In the genomic region with DNA sequence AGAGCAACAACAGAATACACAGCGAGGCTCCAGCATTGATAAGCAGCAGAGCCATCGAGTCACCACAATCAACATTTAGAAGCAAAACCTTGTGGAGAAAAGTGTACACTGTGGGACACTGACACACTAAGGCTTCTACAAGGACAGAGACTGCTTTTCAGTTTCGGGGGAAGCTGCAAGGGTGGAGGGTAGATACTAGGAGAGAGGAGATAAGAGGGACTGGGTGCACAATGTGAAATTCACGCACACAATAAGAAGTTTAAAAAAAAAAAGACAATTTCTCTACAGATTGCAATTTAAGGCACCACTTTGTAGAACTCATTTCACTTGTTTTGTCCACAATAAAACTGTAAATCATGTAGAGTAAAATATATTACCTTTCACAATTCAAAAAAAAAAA, we compare ENCODE assay signal across 39 mouse cellular contexts. TPM values are rescaled to one million over a fixed set of nuclear protein-coding genes. Genes with fewer than 3 reads are reported as not detected.
DNase-seq lines count a peak whose midpoint lies in the region; ATAC-seq and TF ChIP-seq lines count a peak whose summit lies in the region.
"Had no signal": no experiment of that assay in that cellular context is flagged by ENCODE, and none has a peak within 500 bp of the region (broad histone marks: within the 10 kb centered on the region; RNA-seq: fewer than 3 reads in every experiment).

No protein-coding gene starts in this region.

- no peak for TF ChIP-seq CTCF in thymus, adult 2 months (IDR thresholded peaks at IDR 0.05; ENCODE audit: borderline replicate concordance, control insufficient read depth, extremely low read depth, insufficient read depth, low read length, poor library complexity)

- H3K9ac ChIP-seq in liver, embryonic 12.5 days: peak overlapping the region; percentile 38; the same call in 1 of the 2 replicates
- H3K9ac ChIP-seq: hindbrain, embryonic 12.5 days; intestine, embryonic 15.5 days; lung, embryonic 14.5 days; neural tube, embryonic 12.5 days had no signal

- no peak for ATAC-seq in erythroblast, adult 5-6 weeks (replicated peaks; ENCODE audit: low FRiP score, poor library complexity, severe bottlenecking)
- peak; percentile 77 for ATAC-seq in liver, embryonic 12.5 days
- peak; percentile 83 for ATAC-seq in megakaryocyte progenitor cell, adult 5-6 weeks (replicated peaks; ENCODE audit: poor library complexity)
- ATAC-seq: hindbrain, postnatal 0 days; intestine, embryonic 15.5 days; midbrain, embryonic 16.5 days had no signal

- H3K9me3 ChIP-seq in erythroblast, embryonic 14.5 days (ENCODE audit: control insufficient read depth, low read length): no peaks in the 10 kb centered on the region
- H3K9me3 ChIP-seq in liver, embryonic 12.5 days (replicated peaks): no peaks in the 10 kb centered on the region
- H3K9me3 ChIP-seq: G1E; hindbrain, embryonic 12.5 days; intestine, embryonic 15.5 days; neural tube, embryonic 12.5 days had no signal

- DNase-seq in MEL-GATA-1-ER (ENCODE audit: extremely low read depth, low read depth): peak; percentile 44
- no peak for DNase-seq in cerebellum, postnatal 14 days
- DNase-seq in thymus, adult 2 months: no peak
- DNase-seq in adrenal gland, postnatal 10 days: no peak
- DNase-seq: adrenal gland, postnatal 25 days; cerebellum, adult 2 months; cerebellum, postnatal 25 days; gastrocnemius, postnatal 10 days; heart, postnatal 36 days; kidney, adult 8-10 months; layer of hippocampus, postnatal 36 days; left cerebral cortex, postnatal 4 days; lung, embryonic 14.5 days; right cerebral cortex, postnatal 4 days; thymus, adult 18-20 months; thymus, postnatal 36 days had no signal

- no peaks in the 10 kb centered on the region for H3K27me3 ChIP-seq in erythroblast, embryonic 14.5 days (ENCODE audit: control insufficient read depth)
- H3K27me3 ChIP-seq in liver, embryonic 12.5 days (replicated peaks): no peaks in the 10 kb centered on the region
- H3K27me3 ChIP-seq in thymus, adult 2 months (ENCODE audit: control insufficient read depth, insufficient read depth, low read length): no peaks in the 10 kb centered on the region
- H3K27me3 ChIP-seq: CH12.LX; hindbrain, embryonic 12.5 days; intestine, embryonic 15.5 days; neural tube, embryonic 12.5 days had no signal

- H3K4me1 ChIP-seq in erythroblast, embryonic 14.5 days (ENCODE audit: control insufficient read depth): peaks cover 30% of the 10 kb centered on the region
- H3K4me1 ChIP-seq in liver, embryonic 12.5 days: peaks cover 48% of the 10 kb centered on the region
- no peaks in the 10 kb centered on the region for H3K4me1 ChIP-seq in thymus, adult 2 months (replicated peaks; ENCODE audit: control insufficient read depth, insufficient read depth, low read length)

- 24% methylated on average over 4 of the region's 4 CpGs for WGBS in liver, embryonic 12.5 days (ENCODE audit: insufficient replicate concordance)
- 96% methylated on average over 4 of the region's 4 CpGs for WGBS in thymus, adult 2 months

- peaks cover 29% of the 10 kb centered on the region for H3K36me3 ChIP-seq in erythroblast, embryonic 14.5 days (ENCODE audit: control insufficient read depth)
- H3K36me3 ChIP-seq in liver, embryonic 12.5 days: peaks cover 21% of the 10 kb centered on the region
- peaks cover 23% of the 10 kb centered on the region for H3K36me3 ChIP-seq in thymus, adult 2 months (ENCODE audit: control insufficient read depth, insufficient read depth, low read length)
- H3K36me3 ChIP-seq: intestine, embryonic 15.5 days had no signal

- H3K4me2 ChIP-seq in liver, embryonic 12.5 days: peak overlapping the region; percentile 51
- H3K4me2 ChIP-seq: heart, embryonic 11.5 days; hindbrain, embryonic 12.5 days; intestine, embryonic 15.5 days; lung, embryonic 14.5 days; neural tube, embryonic 12.5 days had no signal

- TF ChIP-seq POLR2A in thymus, adult 2 months (IDR thresholded peaks at IDR 0.05; ENCODE audit: control insufficient read depth, extremely low read depth, insufficient read depth, low read length, poor library complexity): no peak

- H3K4me3 ChIP-seq in erythroblast, embryonic 14.5 days (replicated peaks): peak overlapping the region; percentile 1
- no peak overlapping the region for H3K4me3 ChIP-seq in liver, embryonic 12.5 days
- no peak overlapping the region for H3K4me3 ChIP-seq in thymus, adult 2 months (ENCODE audit: control insufficient read depth, insufficient read depth, low read length)
- H3K4me3 ChIP-seq: hindbrain, embryonic 12.5 days; intestine, embryonic 15.5 days; myocyte; neural tube, embryonic 12.5 days had no signal

- peak overlapping the region; percentile 62 for H3K27ac ChIP-seq in liver, embryonic 12.5 days
- no peak overlapping the region for H3K27ac ChIP-seq in thymus, adult 2 months (ENCODE audit: control insufficient read depth, insufficient read depth, low read length)
- H3K27ac ChIP-seq: hindbrain, embryonic 12.5 days; hindbrain, postnatal 0 days; intestine, embryonic 15.5 days; kidney, postnatal 0 days; neural tube, embryonic 12.5 days; stomach, postnatal 0 days had no signal

RNA-seq across cellular contexts. Expression of a gene that starts 14.5 kb away (rescaled TPM):
- polyA plus RNA-seq in erythroblast, embryonic 14.5 days (2012): 0.90 and 1.1 TPM in 2 replicates
- 15.5 and 23.1 TPM in 2 replicates for total RNA-seq in erythroblast, adult 5-6 weeks (2015; ENCODE audit: low replicate concordance)
- 34.8 and 47.0 TPM in 2 replicates for total RNA-seq in erythroblast, adult 5-6 weeks (2017; ENCODE audit: low replicate concordance)
- 31.3 and 31.9 TPM in 2 replicates for polyA plus RNA-seq in liver, embryonic 12.5 days (2016; fragmentation: Nextera tagmentation; extraction: Ambion mirVana)
- total RNA-seq in megakaryocyte progenitor cell, adult 5-6 weeks (2015): 35.7 and 46.3 TPM in 2 replicates
- total RNA-seq in megakaryocyte progenitor cell, adult 5-6 weeks (2017): 78.2 and 80.5 TPM in 2 replicates
- polyA plus RNA-seq in thymus, adult 2 months (2012; rRNA removed): 64.3 and 70.4 TPM in 2 replicates
- 10 to 100 TPM; 40.7 to 52.3 TPM for total RNA-seq in adrenal gland, postnatal 10 days (2021)

RNA-seq across cellular contexts. Expression of a gene that starts 22.2 kb away (rescaled TPM):
- polyA plus RNA-seq in erythroblast, embryonic 14.5 days (2012): not detected in 2 replicates
- not detected in 2 replicates for total RNA-seq in erythroblast, adult 5-6 weeks (2015; ENCODE audit: low replicate concordance)
- not detected in 2 replicates for total RNA-seq in erythroblast, adult 5-6 weeks (2017; ENCODE audit: low replicate concordance)
- not detected in 2 replicates for polyA plus RNA-seq in liver, embryonic 12.5 days (2016; fragmentation: Nextera tagmentation; extraction: Ambion mirVana)
- not detected in 2 replicates for total RNA-seq in megakaryocyte progenitor cell, adult 5-6 weeks (2015)
- not detected in 2 replicates for total RNA-seq in megakaryocyte progenitor cell, adult 5-6 weeks (2017)
- polyA plus RNA-seq in thymus, adult 2 months (2012; rRNA removed): not detected in 2 replicates
- not detected for total RNA-seq in adrenal gland, postnatal 10 days (2021)
- total RNA-seq: adrenal gland, postnatal 25 days; CH12.LX; G1E; gastrocnemius, postnatal 10 days; heart, postnatal 36 days; hindbrain, postnatal 0 days; layer of hippocampus, postnatal 36 days; left cerebral cortex, postnatal 4 days had no signal
- polyA plus RNA-seq: brain, embryonic 14.5 days; C2C12; cerebellum, adult 2 months; embryonic facial prominence, embryonic 11.5 days; forebrain, embryonic 11.5 days; G1E; heart, embryonic 11.5 days; heart, embryonic 16.5 days; hindbrain, embryonic 12.5 days; hindbrain, postnatal 0 days; intestine, embryonic 15.5 days; kidney, postnatal 0 days; large intestine, adult 2 months; limb, embryonic 14.5 days; lung, embryonic 14.5 days; midbrain, embryonic 16.5 days; myocyte; neural tube, embryonic 12.5 days; spleen, adult 2 months; stomach, postnatal 0 days had no signal

RNA-seq across cellular contexts. Expression of a gene that starts 34.4 kb away (rescaled TPM):
- 0.01 TPM in 1 of 2 replicates, not detected in the other for polyA plus RNA-seq in erythroblast, embryonic 14.5 days (2012)
- total RNA-seq in erythroblast, adult 5-6 weeks (2015; ENCODE audit: low replicate concordance): not detected in 2 replicates
- not detected in 2 replicates for total RNA-seq in erythroblast, adult 5-6 weeks (2017; ENCODE audit: low replicate concordance)
- not detected in 2 replicates for polyA plus RNA-seq in liver, embryonic 12.5 days (2016; fragmentation: Nextera tagmentation; extraction: Ambion mirVana)
- 0.07 and 0.20 TPM in 2 replicates for total RNA-seq in megakaryocyte progenitor cell, adult 5-6 weeks (2015)
- 0.03 and 0.08 TPM in 2 replicates for total RNA-seq in megakaryocyte progenitor cell, adult 5-6 weeks (2017)
- polyA plus RNA-seq in thymus, adult 2 months (2012; rRNA removed): 1.1 and 1.2 TPM in 2 replicates
- total RNA-seq in adrenal gland, postnatal 10 days (2021): not detected
- total RNA-seq: adrenal gland, postnatal 25 days; CH12.LX; G1E; gastrocnemius, postnatal 10 days; heart, postnatal 36 days; layer of hippocampus, postnatal 36 days had no signal
- polyA plus RNA-seq: C2C12; embryonic facial prominence, embryonic 11.5 days; forebrain, embryonic 11.5 days; heart, embryonic 11.5 days; intestine, embryonic 15.5 days; kidney, postnatal 0 days; large intestine, adult 2 months; lung, embryonic 14.5 days; myocyte; neural tube, embryonic 12.5 days; stomach, postnatal 0 days had no signal
